Mouse (Mus musculus): ENCODE measurements around the gene Hmgcs2. TPM values are rescaled to one million over a fixed set of nuclear protein-coding genes. Genes with fewer than 3 reads are reported as not detected.

Gene Hmgcs2
- polyA plus RNA-seq, 1 experiment from 2014 or later = 5.7 TPM

- no peaks in the 10 kb centered on the region for H3K27me3 ChIP-seq (ENCODE audit: control insufficient read depth, insufficient read depth, low read depth, low read length)
- no peaks in the 10 kb centered on the region for H3K9me3 ChIP-seq (ENCODE audit: control insufficient read depth, low read length)
- H3K4me3 ChIP-seq (ENCODE audit: low read length) = no peak overlapping the region
- no peak overlapping the region for H3K9ac ChIP-seq (ENCODE audit: low read length)
- peak overlapping the region; percentile 75 for H3K27ac ChIP-seq (ENCODE audit: low read length)
- peak; percentile 88 for ATAC-seq (ENCODE audit: low read depth)
- peaks cover 6% of the 10 kb centered on the region; the same call in 1 of the 2 replicates for H3K4me1 ChIP-seq (replicated peaks; ENCODE audit: control insufficient read depth, insufficient read depth, low read length)
- 13% methylated on average over 6 of the region's 6 CpGs for WGBS
- H3K36me3 ChIP-seq (ENCODE audit: control insufficient read depth, insufficient read depth, low read length) = no peaks in the 10 kb centered on the region
- no peak overlapping the region for H3K4me2 ChIP-seq (ENCODE audit: low read depth, low read length)
These were observed 13.0 kb upstream of the Hmgcs2 start for GRCm38 (mm10) chr3:98267249-98267651.

GRCm38 (mm10) chr3:98273623-98274398, 6.4 kb upstream of the Hmgcs2 start:
- Histone ChIP-seq H3K27me3 (ENCODE audit: control insufficient read depth, insufficient read depth, low read depth, low read length) (no peaks in the 10 kb centered on the region), H3K36me3 (ENCODE audit: control insufficient read depth, insufficient read depth, low read length) (no peaks in the 10 kb centered on the region), H3K27ac (ENCODE audit: low read length) (peak overlapping the region; percentile 71), H3K4me2 (ENCODE audit: low read depth, low read length) (no peak overlapping the region), H3K4me3 (ENCODE audit: low read length) (no peak overlapping the region), H3K9ac (ENCODE audit: low read length) (no peak overlapping the region), H3K9me3 (ENCODE audit: control insufficient read depth, low read length) (no peaks in the 10 kb centered on the region), H3K4me1 (replicated peaks; ENCODE audit: control insufficient read depth, insufficient read depth, low read length) (peaks cover 8% of the 10 kb centered on the region; the same call in 1 of the 2 replicates)
- peak; percentile 92 for ATAC-seq (ENCODE audit: low read depth)
- 40% methylated on average over 11 of the region's 11 CpGs for WGBS

- Histone ChIP-seq H3K4me1 (replicated peaks; ENCODE audit: control insufficient read depth, insufficient read depth, low read length) (peaks cover 13% of the 10 kb centered on the region), H3K9me3 (ENCODE audit: control insufficient read depth, low read length) (no peaks in the 10 kb centered on the region), H3K27ac (ENCODE audit: low read length) (no peak overlapping the region), H3K4me2 (ENCODE audit: low read depth, low read length) (no peak overlapping the region), H3K9ac (ENCODE audit: low read length) (no peak overlapping the region), H3K4me3 (ENCODE audit: low read length) (no peak overlapping the region), H3K36me3 (ENCODE audit: control insufficient read depth, insufficient read depth, low read length) (no peaks in the 10 kb centered on the region), H3K27me3 (ENCODE audit: control insufficient read depth, insufficient read depth, low read depth, low read length) (no peaks in the 10 kb centered on the region)
- 27% methylated on average over 4 of the region's 4 CpGs for WGBS
- ATAC-seq (ENCODE audit: low read depth) = no peak
These were observed 553 bp upstream of the Hmgcs2 start for GRCm38 (mm10) chr3:98279682-98280081.

GRCm38 (mm10) chr3:98280933-98281678, 871 bp downstream of the Hmgcs2 start:
- no peak overlapping the region for H3K9ac ChIP-seq (ENCODE audit: low read length)
- H3K36me3 ChIP-seq (ENCODE audit: control insufficient read depth, insufficient read depth, low read length) = no peaks in the 10 kb centered on the region
- no peaks in the 10 kb centered on the region for H3K9me3 ChIP-seq (ENCODE audit: control insufficient read depth, low read length)
- peaks cover 13% of the 10 kb centered on the region for H3K4me1 ChIP-seq (replicated peaks; ENCODE audit: control insufficient read depth, insufficient read depth, low read length)
- ATAC-seq (ENCODE audit: low read depth) = peak; percentile 81
- WGBS = 25% methylated on average over 12 of the region's 12 CpGs
- no peak overlapping the region for H3K27ac ChIP-seq (ENCODE audit: low read length)
- H3K4me3 ChIP-seq (ENCODE audit: low read length) = no peak overlapping the region
- peak overlapping the region; percentile 38 for H3K4me2 ChIP-seq (ENCODE audit: low read depth, low read length)
- no peaks in the 10 kb centered on the region for H3K27me3 ChIP-seq (ENCODE audit: control insufficient read depth, insufficient read depth, low read depth, low read length)

GRCm38 (mm10) chr3:98282422-98282821, 2.2 kb downstream of the Hmgcs2 start:
- Histone ChIP-seq H3K27ac (ENCODE audit: low read length) (no peak overlapping the region), H3K9me3 (ENCODE audit: control insufficient read depth, low read length) (no peaks in the 10 kb centered on the region), H3K4me1 (replicated peaks; ENCODE audit: control insufficient read depth, insufficient read depth, low read length) (peaks cover 13% of the 10 kb centered on the region), H3K27me3 (ENCODE audit: control insufficient read depth, insufficient read depth, low read depth, low read length) (no peaks in the 10 kb centered on the region), H3K4me2 (ENCODE audit: low read depth, low read length) (no peak overlapping the region), H3K9ac (ENCODE audit: low read length) (no peak overlapping the region), H3K4me3 (ENCODE audit: low read length) (no peak overlapping the region), H3K36me3 (ENCODE audit: control insufficient read depth, insufficient read depth, low read length) (no peaks in the 10 kb centered on the region)
- no peak for ATAC-seq (ENCODE audit: low read depth)
- 89% methylated on average over 8 of the region's 8 CpGs for WGBS

- no peaks in the 10 kb centered on the region for H3K27me3 ChIP-seq (ENCODE audit: control insufficient read depth, insufficient read depth, low read depth, low read length)
- H3K9me3 ChIP-seq (ENCODE audit: control insufficient read depth, low read length) = no peaks in the 10 kb centered on the region
- no peak overlapping the region for H3K9ac ChIP-seq (ENCODE audit: low read length)
- H3K4me2 ChIP-seq (ENCODE audit: low read depth, low read length) = no peak overlapping the region
- H3K4me1 ChIP-seq (replicated peaks; ENCODE audit: control insufficient read depth, insufficient read depth, low read length) = peaks cover 13% of the 10 kb centered on the region
- no peak for ATAC-seq (ENCODE audit: low read depth)
- H3K36me3 ChIP-seq (ENCODE audit: control insufficient read depth, insufficient read depth, low read length) = no peaks in the 10 kb centered on the region
- no peak overlapping the region for H3K27ac ChIP-seq (ENCODE audit: low read length)
- WGBS = 89% methylated on average over 5 of the region's 5 CpGs
- H3K4me3 ChIP-seq (ENCODE audit: low read length) = no peak overlapping the region
These were observed 3.0 kb downstream of the Hmgcs2 start for GRCm38 (mm10) chr3:98283205-98283604.

- whole genome bisulfite sequencing = 79% methylated on average over 9 of the region's 9 CpGs
- ATAC-seq (ENCODE audit: low read depth) = no peak
- no peaks in the 10 kb centered on the region for H3K4me1 ChIP-seq (replicated peaks; ENCODE audit: control insufficient read depth, insufficient read depth, low read length)
- H3K36me3 ChIP-seq (ENCODE audit: control insufficient read depth, insufficient read depth, low read length) = no peaks in the 10 kb centered on the region
- no peaks in the 10 kb centered on the region for H3K27me3 ChIP-seq (ENCODE audit: control insufficient read depth, insufficient read depth, low read depth, low read length)
- H3K4me3 ChIP-seq (ENCODE audit: low read length) = no peak overlapping the region
- no peaks in the 10 kb centered on the region for H3K9me3 ChIP-seq (ENCODE audit: control insufficient read depth, low read length)
- H3K9ac ChIP-seq (ENCODE audit: low read length) = no peak overlapping the region
- no peak overlapping the region for H3K27ac ChIP-seq (ENCODE audit: low read length)
- H3K4me2 ChIP-seq (ENCODE audit: low read depth, low read length) = no peak overlapping the region
These were observed 10.8 kb downstream of the Hmgcs2 start for GRCm38 (mm10) chr3:98291044-98291443.

- Histone ChIP-seq H3K27me3 (ENCODE audit: control insufficient read depth, insufficient read depth, low read depth, low read length) (no peaks in the 10 kb centered on the region), H3K4me2 (ENCODE audit: low read depth, low read length) (no peak overlapping the region), H3K27ac (ENCODE audit: low read length) (no peak overlapping the region), H3K4me1 (replicated peaks; ENCODE audit: control insufficient read depth, insufficient read depth, low read length) (no peaks in the 10 kb centered on the region), H3K9me3 (ENCODE audit: control insufficient read depth, low read length) (no peaks in the 10 kb centered on the region), H3K36me3 (ENCODE audit: control insufficient read depth, insufficient read depth, low read length) (no peaks in the 10 kb centered on the region), H3K9ac (ENCODE audit: low read length) (no peak overlapping the region), H3K4me3 (ENCODE audit: low read length) (no peak overlapping the region)
- WGBS = 69% methylated on average over 10 of the region's 10 CpGs
- no peak for ATAC-seq (ENCODE audit: low read depth)
These were observed 15.7 kb downstream of the Hmgcs2 start for GRCm38 (mm10) chr3:98295965-98296364.

- Histone ChIP-seq H3K27ac (ENCODE audit: low read length) (no peak overlapping the region), H3K4me3 (ENCODE audit: low read length) (no peak overlapping the region), H3K9me3 (ENCODE audit: control insufficient read depth, low read length) (no peaks in the 10 kb centered on the region), H3K9ac (ENCODE audit: low read length) (no peak overlapping the region), H3K36me3 (ENCODE audit: control insufficient read depth, insufficient read depth, low read length) (no peaks in the 10 kb centered on the region), H3K4me1 (replicated peaks; ENCODE audit: control insufficient read depth, insufficient read depth, low read length) (no peaks in the 10 kb centered on the region), H3K27me3 (ENCODE audit: control insufficient read depth, insufficient read depth, low read depth, low read length) (no peaks in the 10 kb centered on the region), H3K4me2 (ENCODE audit: low read depth, low read length) (no peak overlapping the region)
- ATAC-seq (ENCODE audit: low read depth) = no peak
- WGBS = 86% methylated on average over 1 of the region's 1 CpGs
These were observed 19.3 kb downstream of the Hmgcs2 start for GRCm38 (mm10) chr3:98299391-98300100.
